Mouse (Mus musculus) heart, embryonic 10.5 days (tissue): ENCODE measurements around the gene Tmem80. TPM values are rescaled to one million over a fixed set of nuclear protein-coding genes. Genes with fewer than 3 reads are reported as not detected.

ENCODE experiments used
- DNase-seq: peaks from one replicate; pipeline ENCODE4 v3.0.0-alpha.2; 2017; ENCODE audit warnings: low spot score
- H3K27ac ChIP-seq: fragments of 300-500 bp; sonication (generic); 2 replicates; pipeline ENCODE4 v1.5.1; 2016; ENCODE audit warnings: mild to moderate bottlenecking
- H3K27me3 ChIP-seq: fragments of 300-500 bp; sonication (generic); 2 replicates; pipeline ENCODE4 v1.6.1; 2016; ENCODE audit warnings: mild to moderate bottlenecking; ENCODE audit not compliant: poor library complexity, insufficient read depth, severe bottlenecking
- H3K36me3 ChIP-seq: fragments of 300-500 bp; sonication (generic); 2 replicates; pipeline ENCODE4 v1.6.1; 2016; ENCODE audit warnings: mild to moderate bottlenecking, moderate library complexity
- H3K4me1 ChIP-seq: fragments of 300-500 bp; sonication (generic); 2 replicates; pipeline ENCODE4 v1.6.1; 2016; ENCODE audit warnings: mild to moderate bottlenecking
- H3K4me3 ChIP-seq: fragments of 300-500 bp; sonication (generic); 2 replicates; pipeline ENCODE4 v1.5.1; 2016; ENCODE audit warnings: mild to moderate bottlenecking, moderate library complexity
- H3K9me3 ChIP-seq: fragments of 300-500 bp; sonication (generic); 2 replicates; pipeline ENCODE4 v1.6.1; 2016; ENCODE audit warnings: mild to moderate bottlenecking, moderate library complexity
- WGBS: fragments of 180-500 bp; shearing (Covaris S2); methylation state at CpG from one replicate; pipeline ENCODE4 v1.1.7; 2016; 5-methylcytosine and 5-hydroxymethylcytosine counted together
- polyA plus RNA-seq: library from polyadenylated mRNA; unstranded; fragments of >200 nt; fragmentation: Nextera tagmentation; extraction: Ambion mirVana; gene quantifications from 2 replicates; pipeline ENCODE4 v1.2.1, GENCODE M21; 2016

Gene Tmem80
- polyA plus RNA-seq, 1 experiment from 2014 or later, result 41.2 TPM

- Histone ChIP-seq H3K27ac (no peak overlapping the region), H3K9me3 (no peaks in the 10 kb centered on the region), H3K4me3 (no peak overlapping the region), H3K4me1 (0 out of 2 replicates have a peak, but pooled peaks cover 4% of the 10 kb centered on the region), H3K36me3 (no peaks in the 10 kb centered on the region), H3K27me3 (no peaks in the 10 kb centered on the region)
- 82% methylated on average over 6 of the region's 6 CpGs for WGBS
- no peak for DNase-seq
These were observed 46.1 kb downstream of the Tmem80 start for GRCm38 (mm10) chr7:141373611-141374010.

- H3K36me3 ChIP-seq, result no peaks in the 10 kb centered on the region
- DNase-seq, result no peak
- 0 out of 2 replicates have a peak, but pooled peaks cover 4% of the 10 kb centered on the region for H3K4me1 ChIP-seq
- no peaks in the 10 kb centered on the region for H3K9me3 ChIP-seq
- H3K4me3 ChIP-seq, result no peak overlapping the region
- H3K27me3 ChIP-seq, result no peaks in the 10 kb centered on the region
- no peak overlapping the region for H3K27ac ChIP-seq
These were observed 46.9 kb downstream of the Tmem80 start for GRCm38 (mm10) chr7:141374399-141374798.

- no peak for DNase-seq
- Histone ChIP-seq H3K4me3 (no peak overlapping the region), H3K27me3 (0 out of 2 replicates have a peak, but pooled peaks cover 14% of the 10 kb centered on the region), H3K27ac (no peak overlapping the region), H3K4me1 (0 out of 2 replicates have a peak, but pooled peaks cover 4% of the 10 kb centered on the region), H3K36me3 (no peaks in the 10 kb centered on the region), H3K9me3 (no peaks in the 10 kb centered on the region)
- WGBS, result 66% methylated on average over 4 of the region's 4 CpGs
These were observed 52.0 kb downstream of the Tmem80 start for GRCm38 (mm10) chr7:141379584-141379983.

- Histone ChIP-seq H3K27me3 (0 out of 2 replicates have a peak, but pooled peaks cover 25% of the 10 kb centered on the region), H3K36me3 (no peaks in the 10 kb centered on the region), H3K4me3 (no peak overlapping the region), H3K4me1 (0 out of 2 replicates have a peak, but pooled peaks cover 4% of the 10 kb centered on the region), H3K9me3 (no peaks in the 10 kb centered on the region), H3K27ac (no peak overlapping the region)
- WGBS, result 76% methylated on average over 4 of the region's 4 CpGs
- DNase-seq, result no peak
These were observed 53.7 kb downstream of the Tmem80 start for GRCm38 (mm10) chr7:141381068-141381835.

Other genes starting within 250 kb of the Tmem80 start
- 0.94 and 3.4 TPM in 2 replicates for gene Pkp3, start 249.5 kb upstream of the Tmem80 start, polyA plus RNA-seq
- 3.0 and 5.7 TPM in 2 replicates for gene Sigirr, start 227.2 kb upstream of the Tmem80 start, polyA plus RNA-seq
- gene Ano9, start 209.9 kb upstream of the Tmem80 start, polyA plus RNA-seq, result 0.42 and 0.97 TPM in 2 replicates
- 87.8 and 91.1 TPM in 2 replicates for gene Ptdss2, start 205.4 kb upstream of the Tmem80 start, polyA plus RNA-seq
- gene Rnh1, start 154.9 kb upstream of the Tmem80 start, polyA plus RNA-seq, result 103 and 105 TPM in 2 replicates
- gene Hras, start 133.7 kb upstream of the Tmem80 start, polyA plus RNA-seq, result 89.6 and 92.6 TPM in 2 replicates
- gene Lrrc56, start 133.6 kb upstream of the Tmem80 start, polyA plus RNA-seq, result 3.3 and 6.7 TPM in 2 replicates
- 1.4 and 2.1 TPM in 2 replicates for gene Lmntd2, start 113.7 kb upstream of the Tmem80 start, polyA plus RNA-seq
- gene Rassf7, start 111.9 kb upstream of the Tmem80 start, polyA plus RNA-seq, result 22.6 and 41.4 TPM in 2 replicates
- gene Phrf1, start 99.0 kb upstream of the Tmem80 start, polyA plus RNA-seq, result 73.5 and 84.7 TPM in 2 replicates
- 0.39 and 0.60 TPM in 2 replicates for gene Irf7, start 61.3 kb upstream of the Tmem80 start, polyA plus RNA-seq
- not detected in 2 replicates for gene Cdhr5, start 51.0 kb upstream of the Tmem80 start, polyA plus RNA-seq
- gene Sct, start 48.6 kb upstream of the Tmem80 start, polyA plus RNA-seq, result 1.7 and 5.0 TPM in 2 replicates
- 0.13 TPM in 1 of 2 replicates, not detected in the other for gene Drd4, start 35.7 kb upstream of the Tmem80 start, polyA plus RNA-seq
- gene Deaf1, start within 50 bp of the Tmem80 start, polyA plus RNA-seq, result 35.6 and 39.4 TPM in 2 replicates
- 3.1 and 8.2 TPM in 2 replicates for gene Eps8l2, start 11.1 kb downstream of the Tmem80 start, polyA plus RNA-seq
- 270 and 285 TPM in 2 replicates for gene Taldo1, start 64.5 kb downstream of the Tmem80 start, polyA plus RNA-seq
- gene Gatd1, start 86.4 kb downstream of the Tmem80 start, polyA plus RNA-seq, result 29.5 and 37.4 TPM in 2 replicates
- 13.7 and 23.5 TPM in 2 replicates for gene Cend1, start 101.8 kb downstream of the Tmem80 start, polyA plus RNA-seq
- 22.6 and 30.8 TPM in 2 replicates for gene Slc25a22, start 110.2 kb downstream of the Tmem80 start, polyA plus RNA-seq
- gene Pidd1, start 116.3 kb downstream of the Tmem80 start, polyA plus RNA-seq, result 18.0 and 18.2 TPM in 2 replicates
- 882 and 900 TPM in 2 replicates for gene Rplp2, start 119.6 kb downstream of the Tmem80 start, polyA plus RNA-seq
- gene Pnpla2, start 127.5 kb downstream of the Tmem80 start, polyA plus RNA-seq, result 28.3 and 38.9 TPM in 2 replicates
- gene Cracr2b, start 133.4 kb downstream of the Tmem80 start, polyA plus RNA-seq, result 14.0 and 14.6 TPM in 2 replicates
- 23.1 and 38.2 TPM in 2 replicates for gene Cd151, start 139.7 kb downstream of the Tmem80 start, polyA plus RNA-seq
- gene Polr2l, start 147.4 kb downstream of the Tmem80 start, polyA plus RNA-seq, result 73.2 and 74.5 TPM in 2 replicates
- gene Tspan4, start 147.5 kb downstream of the Tmem80 start, polyA plus RNA-seq, result 69.0 and 70.8 TPM in 2 replicates
- 40.5 and 45.3 TPM in 2 replicates for gene Chid1, start 212.1 kb downstream of the Tmem80 start, polyA plus RNA-seq
- 79.5 and 79.9 TPM in 2 replicates for gene Ap2a2, start 234.4 kb downstream of the Tmem80 start, polyA plus RNA-seq